Mouse (Mus musculus) adrenal gland, postnatal 36 days (tissue): ENCODE results near the gene Gm11541. TPM values are rescaled to one million over a fixed set of nuclear protein-coding genes. Genes with fewer than 3 reads are reported as not detected.
"Not testable (repeated sequence)": the region's sequence is repeated elsewhere in the genome, so short reads cannot be mapped to it uniquely, and the experiment has no call there.

Experiments used
- DNase-seq, 2 experiments: peaks; one replicate each; pipeline ENCODE4 v3.0.0; 2021; ENCODE audit warnings: mixed read lengths in 1 of 2
- total RNA-seq, 2 experiments: library from RNA; stranded (reverse); gene quantifications; 2 replicates each; pipeline ENCODE4 v1.2.3; 2021

The Gm11541 gene
- total RNA-seq, 2 experiments from 2014 or later, result not detected

DNA sequence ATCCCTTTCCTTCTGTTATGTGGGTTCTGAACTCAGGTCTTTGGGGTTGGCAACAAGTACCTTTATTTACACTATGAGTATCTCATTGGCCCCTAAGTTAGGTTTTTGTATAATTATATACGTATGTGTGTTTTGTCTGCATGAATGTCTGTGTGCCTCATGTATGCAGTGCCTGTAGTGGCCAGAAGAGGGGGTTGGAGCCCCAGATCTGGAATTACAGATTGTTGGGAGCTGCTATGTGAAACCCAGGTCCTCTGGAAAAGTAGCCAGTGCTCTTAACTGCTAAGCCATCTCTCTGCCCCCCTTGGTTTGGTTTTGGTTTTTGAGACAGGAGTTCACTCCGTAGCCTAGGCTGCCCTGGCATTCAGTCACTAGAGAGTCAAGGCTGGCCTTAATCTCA, 7.2 kb downstream of the Gm11541 start:
- DNase-seq, result no peak

GRCm38 (mm10) chr11:94695508-94695907, 8.8 kb downstream of the Gm11541 start:
- DNase-seq, result no peak

DNA sequence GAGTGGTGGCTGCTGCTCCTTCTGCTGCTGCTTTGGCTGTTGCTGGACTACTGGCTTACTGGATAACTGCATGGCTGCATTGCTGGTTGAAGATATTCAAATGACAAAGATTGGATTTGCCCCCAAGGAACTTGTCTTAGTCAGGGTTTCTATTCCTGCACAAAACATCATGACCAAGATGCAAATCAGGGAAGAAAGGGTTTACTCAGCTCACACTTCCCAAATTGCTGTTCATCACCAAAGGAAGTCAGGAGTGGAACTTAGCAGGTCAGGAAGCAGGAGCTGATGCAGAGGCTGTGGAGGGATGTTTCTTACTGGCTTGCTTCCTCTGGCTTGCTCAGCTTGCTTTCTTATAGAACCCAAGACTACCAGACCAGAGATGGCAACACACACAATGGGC, 11.8 kb downstream of the Gm11541 start:
- not testable (repeated sequence) for DNase-seq

DNA sequence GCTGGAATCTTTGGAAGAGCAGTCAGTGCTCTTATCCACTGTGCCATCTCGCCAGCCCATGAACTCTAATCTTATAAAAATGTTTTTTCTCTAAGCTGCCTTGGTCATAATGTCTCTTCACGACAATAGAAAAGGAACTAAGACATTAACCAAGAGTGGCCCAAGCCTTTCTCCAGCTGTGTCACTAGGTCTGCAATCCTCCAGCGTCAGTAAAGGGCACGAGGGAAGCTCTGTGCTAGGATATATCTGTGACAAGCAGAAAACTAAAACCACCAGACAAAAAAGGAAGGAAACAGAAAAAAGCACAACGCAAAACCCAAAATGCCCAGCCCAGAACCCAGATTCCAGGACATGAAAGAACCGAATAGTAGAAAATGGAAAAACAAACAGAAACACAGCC, 17.1 kb downstream of the Gm11541 start:
- no peak for DNase-seq

GRCm38 (mm10) chr11:94682427-94682826, 21.9 kb downstream of the Gm11541 start:
- DNase-seq, result no peak

- no peak for DNase-seq
Observed at GRCm38 (mm10) chr11:94681640-94682039, 22.7 kb downstream of the Gm11541 start.

DNA sequence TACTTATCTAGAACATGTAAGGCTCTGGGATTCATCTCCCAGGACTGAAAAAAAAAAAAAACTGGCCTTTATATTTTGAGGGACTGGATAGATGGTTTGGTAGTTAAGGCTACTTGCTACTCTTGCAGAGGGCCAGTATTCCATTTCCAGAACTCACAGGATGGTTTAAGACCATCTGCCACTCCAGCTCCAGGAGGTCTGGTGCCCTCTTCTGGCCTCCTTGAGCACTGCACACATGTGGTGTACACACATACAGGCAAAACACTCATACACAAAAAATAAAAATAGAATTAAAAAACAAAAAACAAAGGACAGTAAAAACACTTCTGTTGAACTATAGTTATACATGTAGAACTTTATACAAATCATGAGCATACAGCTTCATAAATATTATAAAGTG, 23.7 kb downstream of the Gm11541 start:
- DNase-seq, result no peak

DNA sequence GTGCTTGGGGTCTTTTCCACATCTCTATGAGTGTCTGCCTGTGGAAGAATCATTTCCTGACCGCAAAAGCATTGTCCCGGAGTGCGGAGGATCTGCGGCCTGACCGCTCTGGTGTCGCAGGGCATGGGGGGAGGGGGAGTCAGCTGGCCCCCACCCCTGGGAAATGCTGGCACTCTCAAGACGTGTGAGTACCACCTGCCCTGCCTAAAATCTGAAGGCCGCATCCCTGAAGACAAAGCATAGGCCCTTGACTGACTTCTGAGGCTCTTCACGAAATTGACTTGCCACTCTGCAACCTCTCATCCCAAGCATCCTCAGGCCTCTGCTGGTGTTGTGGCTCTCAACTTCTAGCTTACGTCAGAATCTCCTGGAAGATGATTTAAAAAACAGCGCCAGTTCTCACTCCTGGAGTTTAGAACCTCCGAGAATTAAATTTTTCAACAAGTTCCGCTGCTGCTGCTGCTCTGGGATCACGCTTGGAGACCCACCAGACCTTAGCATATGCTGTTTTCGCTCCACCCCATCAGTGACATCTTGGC, 26.6 kb downstream of the Gm11541 start:
- no peak for DNase-seq

DNA sequence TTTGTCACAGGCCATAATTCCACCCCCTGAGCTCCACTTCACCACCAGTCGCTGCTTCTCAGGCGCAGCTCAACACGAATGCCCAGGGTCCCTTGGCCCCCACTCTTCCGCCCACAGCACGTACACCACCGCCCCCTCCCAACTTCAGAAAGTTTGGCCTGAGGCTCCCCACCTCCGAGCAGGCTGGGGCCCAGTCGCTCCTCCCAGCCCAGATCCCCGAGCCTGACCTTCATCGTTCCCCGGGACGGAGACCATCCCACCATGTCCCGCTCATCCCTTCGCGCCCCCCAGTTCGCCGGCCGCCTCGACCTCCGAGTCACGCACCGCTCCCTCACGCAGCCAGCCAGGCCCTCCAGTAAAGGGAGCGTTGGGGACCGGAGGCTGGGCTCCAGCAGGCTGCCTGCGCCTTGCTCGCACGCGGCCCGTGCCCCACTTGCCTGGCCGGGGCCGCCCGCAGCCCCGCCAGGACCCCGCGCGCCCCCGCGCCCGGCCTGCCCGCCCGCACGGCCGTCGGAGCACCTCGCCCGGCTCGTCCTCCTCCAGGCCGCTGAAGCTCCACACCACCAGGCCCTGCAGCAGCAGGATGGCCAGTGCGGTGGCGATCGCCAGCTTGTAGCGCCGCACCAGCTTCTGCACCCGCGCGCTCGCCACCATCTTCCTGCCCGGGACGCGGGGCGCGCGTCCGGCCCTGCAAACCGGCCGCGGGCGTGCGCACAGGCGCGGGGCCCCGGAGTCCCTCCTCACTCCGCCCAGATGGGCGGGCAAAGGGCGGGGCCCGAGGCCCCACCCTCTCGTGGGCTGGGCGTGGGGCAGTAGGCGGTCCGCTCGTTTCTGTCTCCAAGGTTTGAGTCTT, 27.3 kb downstream of the Gm11541 start, which contains the start of gene Xylt2:
Gene Xylt2 (minus strand): TSS at position 762 of the 853 bp plus-strand sequence.
- DNase-seq, result peak; percentile 94 to 96

- no peak for DNase-seq
Observed at GRCm38 (mm10) chr11:94676308-94676707, 28.0 kb downstream of the Gm11541 start.

GRCm38 (mm10) chr11:94675446-94675845, 28.9 kb downstream of the Gm11541 start:
- no peak for DNase-seq

GRCm38 (mm10) chr11:94674984-94675383, 29.3 kb downstream of the Gm11541 start:
- DNase-seq, result no peak

DNA sequence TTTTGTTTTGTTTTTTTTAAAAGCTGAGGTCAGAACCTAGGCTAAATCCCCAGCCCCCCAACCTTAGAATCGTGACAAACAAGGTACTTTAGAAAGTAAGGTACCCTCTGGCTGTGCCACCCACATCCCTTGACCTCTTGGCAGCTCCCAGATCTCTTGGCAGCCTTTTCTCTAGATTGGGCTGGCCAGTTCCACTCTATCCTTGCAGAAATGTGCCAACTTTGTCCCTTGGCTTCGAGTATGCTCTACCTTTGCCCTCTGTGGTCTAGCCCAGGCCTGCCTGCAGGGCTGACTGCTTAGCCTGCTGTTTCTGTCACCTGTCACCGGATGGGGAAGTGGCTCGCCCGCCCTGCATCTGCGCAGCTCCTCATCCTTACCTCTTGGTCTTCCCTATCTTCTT, 39.0 kb downstream of the Gm11541 start:
- DNase-seq, result peak in 1 of 2 experiments; percentile 35

- no peak for DNase-seq
Observed at GRCm38 (mm10) chr11:94661344-94661743, 43.0 kb downstream of the Gm11541 start.

DNA sequence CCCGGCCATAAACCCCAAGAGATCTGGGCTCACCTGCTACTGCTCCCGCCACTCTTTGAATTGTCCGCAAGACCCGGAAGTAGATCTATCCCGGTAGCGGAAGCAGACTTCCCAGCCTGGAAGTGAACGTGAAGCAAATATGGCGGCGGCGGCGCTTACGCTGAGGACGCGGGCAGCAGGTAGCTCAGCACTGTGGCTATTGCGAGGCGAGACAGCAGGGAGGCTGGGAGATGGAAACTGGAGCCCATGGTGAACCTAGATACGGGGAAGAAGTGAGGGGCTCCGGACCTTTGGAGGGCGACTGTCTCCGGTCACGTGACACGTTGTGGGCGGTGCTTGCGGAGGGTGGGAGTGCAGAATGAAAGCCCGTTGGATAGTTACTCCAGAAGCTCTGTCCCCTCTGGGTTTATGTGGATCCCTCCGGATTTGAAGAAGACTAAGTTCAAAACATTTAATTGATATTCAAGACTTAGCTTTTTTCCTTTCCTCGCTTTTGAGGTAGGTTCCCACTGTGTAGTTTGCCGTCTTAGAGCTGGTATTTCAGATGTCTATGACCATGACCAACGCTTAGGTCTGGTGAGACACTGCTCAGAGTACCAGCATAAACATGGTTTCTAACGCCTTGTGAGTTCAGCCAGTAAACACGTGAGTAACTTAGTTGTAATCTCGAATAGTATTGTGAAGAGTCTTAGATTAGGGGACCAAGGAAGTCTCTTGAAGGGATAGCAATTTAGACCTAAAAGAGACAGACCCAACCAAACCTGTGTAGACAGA, 50.4 kb downstream of the Gm11541 start, which contains the start of the genes Mrpl27 and Eme1:
Gene Mrpl27 (plus strand): TSS at position 105 of the 774 bp plus-strand sequence.
Gene Eme1 (minus strand): TSS at position 302 of the 774 bp plus-strand sequence.
- peak; percentile 86 to 93 for DNase-seq

DNA sequence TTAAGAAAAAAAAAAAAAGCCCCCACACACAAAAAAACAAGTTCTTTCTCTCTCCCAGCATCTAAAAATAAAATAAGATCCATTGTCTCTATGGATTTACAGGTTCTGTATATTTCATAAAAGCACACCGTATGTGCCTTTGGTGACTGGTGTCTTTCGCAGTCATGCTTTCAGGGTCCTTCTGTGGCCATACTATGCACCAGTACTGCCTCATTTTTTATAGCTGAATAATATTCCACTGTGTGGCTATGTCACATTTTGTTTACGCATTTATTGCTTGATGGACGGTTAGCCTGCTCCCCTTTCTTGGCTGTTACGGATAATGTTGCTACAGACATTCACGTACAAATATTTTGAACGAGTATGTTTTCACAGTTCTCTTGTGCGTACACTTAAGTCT, 51.3 kb downstream of the Gm11541 start:
- DNase-seq, result no peak

DNA sequence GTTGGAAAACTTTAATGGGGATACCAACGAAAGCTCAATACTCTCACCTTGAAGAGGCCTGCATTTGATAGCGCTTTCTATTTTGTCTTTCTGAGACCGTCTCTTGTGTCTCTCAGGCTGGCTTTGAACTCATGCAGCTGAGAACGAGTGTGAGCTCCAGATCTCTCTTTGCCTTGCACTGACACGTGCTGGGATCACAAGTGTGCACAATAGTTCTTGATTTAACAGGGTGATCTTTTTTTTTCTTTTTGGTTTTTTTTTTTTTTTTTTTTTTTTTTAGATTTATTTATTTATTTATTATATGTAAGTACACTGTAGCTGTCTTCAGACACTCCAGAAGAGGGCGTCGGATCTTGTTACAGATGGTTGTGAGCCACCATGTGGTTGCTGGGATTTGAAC, 53.1 kb downstream of the Gm11541 start:
- DNase-seq, result not testable (repeated sequence)

DNA sequence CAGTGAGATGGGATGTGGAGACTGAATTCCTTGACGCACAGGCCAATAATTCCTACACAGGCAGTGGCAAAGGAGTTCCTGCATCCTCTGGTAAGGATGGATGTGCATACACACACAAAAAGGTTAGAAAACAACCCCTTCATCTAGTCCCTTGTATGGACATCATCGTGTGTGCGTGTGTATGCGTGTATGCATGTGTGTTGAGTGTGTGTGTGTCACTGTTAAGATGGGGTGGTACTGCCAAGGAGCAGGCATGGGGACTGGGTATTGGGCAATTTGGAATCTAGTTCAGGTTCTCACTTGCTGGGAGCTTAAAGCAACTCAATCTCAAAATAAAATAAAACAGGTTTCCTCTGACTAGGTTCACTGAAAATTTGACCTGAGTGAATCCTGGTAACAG, 57.8 kb downstream of the Gm11541 start:
- DNase-seq, result no peak
